Mouse (Mus musculus): ENCODE measurements around the gene Chst8. TPM values are rescaled to one million over a fixed set of nuclear protein-coding genes. Genes with fewer than 3 reads are reported as not detected.

Gene Chst8
- polyA plus RNA-seq, 2 experiments = 0.80 to 1.3 TPM

- H3K4me2 ChIP-seq (replicated peaks; ENCODE audit: low read depth, low read length, severe bottlenecking) = peak overlapping the region; percentile 87
- no peaks in the 10 kb centered on the region for H3K9me3 ChIP-seq (ENCODE audit: control insufficient read depth, low read length)
- H3K4me1 ChIP-seq (ENCODE audit: control insufficient read depth, insufficient read depth, low read length) = peaks cover 20% of the 10 kb centered on the region
- ATAC-seq (ENCODE audit: low FRiP score, low read depth) (no peak), DNase-seq (ENCODE audit: low spot score) (no peak)
- no peak overlapping the region for H3K27ac ChIP-seq (replicated peaks; ENCODE audit: low read depth, low read length)
- H3K36me3 ChIP-seq (ENCODE audit: control insufficient read depth, insufficient read depth, low read length) = peaks cover 48% of the 10 kb centered on the region
- H3K4me3 ChIP-seq (replicated peaks; ENCODE audit: low read length) = peak overlapping the region; percentile 81
- TF ChIP-seq POLR2A (IDR thresholded peaks at IDR 0.05; ENCODE audit: borderline replicate concordance, extremely low read depth, insufficient read depth, insufficient read length) = no peak
- 18% methylated on average over 2 of the region's 2 CpGs for WGBS
- no peaks in the 10 kb centered on the region for H3K27me3 ChIP-seq (ENCODE audit: control insufficient read depth, insufficient read depth, low read length)
- peak overlapping the region; percentile 96; the same call in 1 of the 2 replicates for H3K9ac ChIP-seq (ENCODE audit: low read depth, low read length, severe bottlenecking)
Measured at GRCm38 (mm10) chr7:34651381-34651780, 161.1 kb downstream of the Chst8 start.

GRCm38 (mm10) chr7:34647052-34647451 is 165.5 kb downstream of the Chst8 start:
- Histone ChIP-seq H3K4me2 (replicated peaks; ENCODE audit: low read depth, low read length, severe bottlenecking) (no peak overlapping the region), H3K27me3 (ENCODE audit: control insufficient read depth, insufficient read depth, low read length) (no peaks in the 10 kb centered on the region), H3K4me3 (replicated peaks; ENCODE audit: low read length) (no peak overlapping the region), H3K27ac (replicated peaks; ENCODE audit: low read depth, low read length) (no peak overlapping the region), H3K36me3 (ENCODE audit: control insufficient read depth, insufficient read depth, low read length) (peaks cover 90% of the 10 kb centered on the region), H3K9me3 (ENCODE audit: control insufficient read depth, low read length) (no peaks in the 10 kb centered on the region), H3K4me1 (ENCODE audit: control insufficient read depth, insufficient read depth, low read length) (peaks cover 16% of the 10 kb centered on the region), H3K9ac (ENCODE audit: low read depth, low read length, severe bottlenecking) (no peak overlapping the region)
- WGBS = 42% methylated on average over 9 of the region's 9 CpGs
- DNase-seq (ENCODE audit: low spot score) (peak; percentile 47), ATAC-seq (ENCODE audit: low FRiP score, low read depth) (no peak)
- TF ChIP-seq POLR2A (IDR thresholded peaks at IDR 0.05; ENCODE audit: borderline replicate concordance, extremely low read depth, insufficient read depth, insufficient read length) = no peak

- H3K4me3 ChIP-seq (replicated peaks; ENCODE audit: low read length) = no peak overlapping the region
- H3K27me3 ChIP-seq (ENCODE audit: control insufficient read depth, insufficient read depth, low read length) = no peaks in the 10 kb centered on the region
- H3K9ac ChIP-seq (ENCODE audit: low read depth, low read length, severe bottlenecking) = 0 out of 2 replicates have a peak overlapping the region, but pooled peaks have one; percentile 16
- peaks cover 96% of the 10 kb centered on the region for H3K36me3 ChIP-seq (ENCODE audit: control insufficient read depth, insufficient read depth, low read length)
- H3K9me3 ChIP-seq (ENCODE audit: control insufficient read depth, low read length) = no peaks in the 10 kb centered on the region
- H3K27ac ChIP-seq (replicated peaks; ENCODE audit: low read depth, low read length) = no peak overlapping the region
- H3K4me1 ChIP-seq (ENCODE audit: control insufficient read depth, insufficient read depth, low read length) = peaks cover 8% of the 10 kb centered on the region; the same call in 1 of the 2 replicates
- no peak for ATAC-seq (ENCODE audit: low FRiP score, low read depth)
- 81% methylated on average over 12 of the region's 12 CpGs for WGBS
- no peak overlapping the region for H3K4me2 ChIP-seq (replicated peaks; ENCODE audit: low read depth, low read length, severe bottlenecking)
- TF ChIP-seq POLR2A (IDR thresholded peaks at IDR 0.05; ENCODE audit: borderline replicate concordance, extremely low read depth, insufficient read depth, insufficient read length) = no peak
- DNase-seq (ENCODE audit: low spot score) = no peak
Measured at GRCm38 (mm10) chr7:34646144-34646795, 166.2 kb downstream of the Chst8 start.

GRCm38 (mm10) chr7:34645623-34646022 is 166.9 kb downstream of the Chst8 start:
- Histone ChIP-seq H3K36me3 (ENCODE audit: control insufficient read depth, insufficient read depth, low read length) (peaks cover 99% of the 10 kb centered on the region), H3K27ac (replicated peaks; ENCODE audit: low read depth, low read length) (no peak overlapping the region), H3K27me3 (ENCODE audit: control insufficient read depth, insufficient read depth, low read length) (no peaks in the 10 kb centered on the region), H3K9ac (ENCODE audit: low read depth, low read length, severe bottlenecking) (0 out of 2 replicates have a peak overlapping the region, but pooled peaks have one; percentile 16), H3K4me1 (ENCODE audit: control insufficient read depth, insufficient read depth, low read length) (0 out of 2 replicates have a peak, but pooled peaks cover 8% of the 10 kb centered on the region), H3K4me3 (replicated peaks; ENCODE audit: low read length) (no peak overlapping the region), H3K4me2 (replicated peaks; ENCODE audit: low read depth, low read length, severe bottlenecking) (no peak overlapping the region), H3K9me3 (ENCODE audit: control insufficient read depth, low read length) (no peaks in the 10 kb centered on the region)
- no peak for ATAC-seq (ENCODE audit: low FRiP score, low read depth)
- no peak for DNase-seq (ENCODE audit: low spot score)
- no peak for TF ChIP-seq POLR2A (IDR thresholded peaks at IDR 0.05; ENCODE audit: borderline replicate concordance, extremely low read depth, insufficient read depth, insufficient read length)
- WGBS = 97% methylated on average over 2 of the region's 2 CpGs

- Histone ChIP-seq H3K36me3 (ENCODE audit: control insufficient read depth, insufficient read depth, low read length) (peaks cover 99% of the 10 kb centered on the region), H3K27ac (replicated peaks; ENCODE audit: low read depth, low read length) (no peak overlapping the region)
Measured at GRCm38 (mm10) chr7:34644591-34644990, 167.9 kb downstream of the Chst8 start.

More at GRCm38 (mm10) chr7:34644591-34644990, 167.9 kb downstream of the Chst8 start:
- H3K27me3 ChIP-seq (ENCODE audit: control insufficient read depth, insufficient read depth, low read length) = no peaks in the 10 kb centered on the region
- DNase-seq (ENCODE audit: low spot score) (no peak), ATAC-seq (ENCODE audit: low FRiP score, low read depth) (no peak)
- TF ChIP-seq POLR2A (IDR thresholded peaks at IDR 0.05; ENCODE audit: borderline replicate concordance, extremely low read depth, insufficient read depth, insufficient read length) = no peak
- 82% methylated on average over 18 of the region's 18 CpGs for WGBS
- no peak overlapping the region for H3K4me2 ChIP-seq (replicated peaks; ENCODE audit: low read depth, low read length, severe bottlenecking)
- no peak overlapping the region for H3K9ac ChIP-seq (ENCODE audit: low read depth, low read length, severe bottlenecking)
- no peak overlapping the region for H3K4me3 ChIP-seq (replicated peaks; ENCODE audit: low read length)
- 0 out of 2 replicates have a peak, but pooled peaks cover 8% of the 10 kb centered on the region for H3K4me1 ChIP-seq (ENCODE audit: control insufficient read depth, insufficient read depth, low read length)
- no peaks in the 10 kb centered on the region for H3K9me3 ChIP-seq (ENCODE audit: control insufficient read depth, low read length)

All from limb, embryonic 14.5 days (tissue).